Mouse (Mus musculus) spleen, adult 12 weeks (tissue): ENCODE results near the gene Add1.
"Not testable (repeated sequence)": the region's sequence is repeated elsewhere in the genome, so short reads cannot be mapped to it uniquely, and the experiment has no call there.

Experiments
- DNase-seq: peaks from one replicate; pipeline ENCODE4 v3.0.0; 2022; ENCODE audit warnings: low spot score

Gene Add1

DNA sequence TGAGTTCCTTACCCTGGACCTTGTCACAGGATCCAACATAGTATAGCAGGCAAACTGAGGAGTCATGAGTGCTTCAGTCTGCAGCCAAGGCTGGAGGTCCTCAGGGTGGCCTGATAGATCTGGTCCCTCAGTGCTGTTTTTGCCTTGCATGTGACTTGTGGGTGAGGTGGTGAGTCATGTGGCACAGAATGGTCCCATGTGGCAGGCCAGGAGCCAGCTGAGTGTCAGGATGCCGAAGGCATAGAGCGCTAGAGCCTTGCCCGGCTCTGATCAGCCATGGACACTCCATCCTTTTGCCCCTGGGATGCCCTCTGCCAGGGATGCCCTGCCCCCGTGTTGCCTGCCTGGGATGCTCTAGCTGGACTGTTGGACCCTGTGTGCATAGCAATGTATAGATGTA is 21.6 kb upstream of the Add1 start:
- DNase-seq = no peak

GRCm38 (mm10) chr5:34563854-34564253 is 9.6 kb upstream of the Add1 start:
- DNase-seq = no peak

GRCm38 (mm10) chr5:34564291-34564690 is 9.2 kb upstream of the Add1 start:
- DNase-seq = no peak

DNA sequence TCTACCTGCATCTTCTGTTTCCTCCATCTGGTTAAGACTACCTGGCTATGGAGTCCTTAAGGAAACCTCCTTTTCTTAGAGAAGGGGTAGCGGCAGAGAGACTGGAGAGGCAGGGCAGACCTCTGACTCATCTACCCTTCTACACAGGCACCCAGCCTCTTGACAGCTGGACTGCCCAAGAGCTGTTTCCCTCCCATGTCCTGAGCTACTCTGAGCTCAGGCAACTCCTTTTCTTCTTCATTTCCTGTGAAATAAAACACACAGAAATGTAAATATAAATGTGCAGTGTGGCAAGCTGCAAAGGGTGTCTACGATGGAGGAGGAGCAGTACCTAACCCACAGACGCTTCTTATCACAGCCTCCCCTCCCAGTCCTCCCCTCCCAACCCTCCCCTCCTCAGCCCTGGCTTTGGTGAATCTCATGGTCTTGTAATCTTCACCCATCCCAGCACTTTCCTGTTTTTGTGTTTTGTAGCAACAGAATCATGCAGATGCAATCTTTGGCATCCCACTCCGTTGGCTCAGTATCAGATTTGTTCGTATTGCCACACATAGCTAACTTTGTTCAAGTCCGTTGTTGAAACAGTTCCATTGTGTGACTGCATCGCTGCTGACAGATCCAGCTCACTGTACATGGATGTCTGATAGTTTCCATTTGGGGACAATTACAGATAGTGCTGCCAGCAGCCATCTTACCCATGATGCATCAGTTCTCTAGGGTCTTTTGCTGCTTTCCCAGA is 7.8 kb upstream of the Add1 start:
- DNase-seq = no peak

- DNase-seq = no peak
Observed at GRCm38 (mm10) chr5:34571551-34571950, 1.9 kb upstream of the Add1 start.

DNA sequence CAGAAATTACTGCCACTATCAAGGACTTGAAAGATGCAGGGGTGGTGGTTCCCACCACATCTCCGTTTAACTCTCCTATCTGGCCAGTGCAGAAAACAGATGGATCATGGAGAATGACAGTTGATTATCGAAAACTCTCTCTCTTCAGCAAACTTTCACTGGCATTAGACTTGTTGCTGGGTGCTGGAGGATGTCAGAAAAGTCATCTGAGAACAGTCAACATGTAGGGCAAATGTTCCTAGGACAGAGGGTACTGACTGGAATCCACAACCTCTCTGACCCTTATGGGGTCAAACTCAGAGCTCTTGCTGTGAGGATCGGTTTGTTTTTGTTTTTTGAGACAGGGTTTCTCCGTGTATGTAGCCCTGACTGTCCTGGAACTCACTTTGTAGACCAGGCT is 896 bp upstream of the Add1 start:
- DNase-seq = not testable (repeated sequence)

DNA sequence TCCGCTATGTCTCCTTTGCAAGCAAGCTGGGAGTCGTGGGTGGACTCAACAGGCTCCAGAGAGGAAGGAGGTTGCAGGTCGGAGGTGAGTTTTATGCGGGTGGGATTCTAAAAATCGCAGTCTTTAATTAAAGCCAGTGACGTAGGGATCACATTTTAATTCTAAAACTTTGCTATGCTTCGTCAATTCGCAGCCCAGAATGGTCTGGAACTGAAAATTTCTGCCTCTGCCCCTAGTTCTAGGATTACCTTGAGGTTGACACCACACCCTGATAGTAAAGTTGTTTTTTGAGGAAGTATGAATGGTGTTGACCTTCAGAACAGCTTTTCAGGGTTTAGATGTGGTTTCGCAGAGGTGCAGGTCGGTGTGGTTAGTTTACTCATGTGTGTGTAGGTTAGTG is 1.3 kb downstream of the Add1 start:
- DNase-seq = no peak

GRCm38 (mm10) chr5:34576286-34576685 is 2.8 kb downstream of the Add1 start:
- no peak for DNase-seq

GRCm38 (mm10) chr5:34578038-34578655 is 4.7 kb downstream of the Add1 start:
- no peak for DNase-seq

- DNase-seq = no peak
Observed at GRCm38 (mm10) chr5:34579377-34579776, 5.9 kb downstream of the Add1 start.

DNA sequence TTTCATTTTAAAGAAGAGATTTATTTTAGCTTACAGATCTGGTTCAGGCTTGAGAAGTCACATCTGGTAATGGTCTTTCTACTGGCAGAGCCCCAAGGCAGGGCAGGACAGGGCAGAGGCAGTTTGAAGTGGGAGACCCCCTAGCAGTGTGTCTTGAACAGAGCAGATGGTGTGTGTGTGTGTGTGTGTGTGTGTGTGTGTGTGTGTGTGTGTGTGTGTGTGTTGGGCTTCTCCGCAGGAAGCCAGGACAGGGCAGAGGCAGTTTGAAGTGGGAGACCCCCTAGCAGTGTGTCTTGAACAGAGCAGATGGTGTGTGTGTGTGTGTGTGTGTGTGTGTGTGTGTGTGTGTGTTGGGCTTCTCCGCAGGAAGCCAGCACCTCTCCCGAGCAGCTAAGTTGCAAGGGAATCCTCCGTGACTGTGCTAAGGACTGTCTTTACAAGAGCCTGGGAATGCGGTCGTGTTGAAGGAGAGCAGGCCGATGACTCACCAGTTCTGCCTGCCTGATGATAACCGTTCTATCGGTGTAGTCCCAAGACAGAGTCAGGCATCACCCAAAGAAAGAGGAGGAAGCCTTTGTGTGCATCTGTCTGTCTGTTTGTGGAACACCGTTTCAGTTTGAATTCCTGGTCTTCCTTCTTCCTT is 8.3 kb downstream of the Add1 start:
- peak; percentile 51 for DNase-seq

DNA sequence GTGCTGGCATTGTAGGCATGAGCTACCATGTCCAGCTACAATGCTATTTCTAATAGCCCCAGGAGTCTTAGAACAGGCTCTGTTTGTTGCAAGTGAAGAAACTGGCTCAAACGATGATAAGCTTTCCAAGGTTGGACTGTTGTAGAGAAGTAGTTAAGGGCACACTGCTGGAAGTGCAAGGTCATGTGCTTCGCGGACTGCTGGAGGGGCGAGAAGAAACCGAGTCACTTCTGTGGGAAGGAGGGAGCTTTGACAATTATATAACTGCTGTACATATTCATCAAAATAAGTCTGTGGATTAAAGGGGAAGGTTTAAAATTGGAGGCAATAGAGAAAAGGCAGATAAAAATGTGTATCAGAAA is 8.8 kb downstream of the Add1 start:
- no peak for DNase-seq

DNA sequence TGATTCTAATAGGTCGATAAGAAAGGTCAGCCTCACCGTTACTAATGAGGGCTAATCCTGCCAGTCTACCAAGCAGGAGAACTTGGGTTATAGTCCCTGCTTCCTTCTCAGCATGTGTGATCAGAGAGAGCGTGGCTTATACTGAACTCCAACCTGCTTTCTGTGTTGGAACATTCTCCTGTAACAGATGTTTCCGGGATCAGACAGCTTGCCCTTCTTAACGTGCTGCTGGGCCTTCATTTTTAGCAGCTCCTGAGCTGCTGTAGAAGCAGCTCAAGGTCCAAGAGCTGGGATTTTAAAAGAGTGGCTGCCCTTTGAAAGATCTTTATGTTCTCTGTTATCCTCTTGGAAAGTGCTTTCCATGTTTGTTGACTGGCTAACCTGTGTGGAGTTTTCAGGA is 11.8 kb downstream of the Add1 start:
- no peak for DNase-seq

DNA sequence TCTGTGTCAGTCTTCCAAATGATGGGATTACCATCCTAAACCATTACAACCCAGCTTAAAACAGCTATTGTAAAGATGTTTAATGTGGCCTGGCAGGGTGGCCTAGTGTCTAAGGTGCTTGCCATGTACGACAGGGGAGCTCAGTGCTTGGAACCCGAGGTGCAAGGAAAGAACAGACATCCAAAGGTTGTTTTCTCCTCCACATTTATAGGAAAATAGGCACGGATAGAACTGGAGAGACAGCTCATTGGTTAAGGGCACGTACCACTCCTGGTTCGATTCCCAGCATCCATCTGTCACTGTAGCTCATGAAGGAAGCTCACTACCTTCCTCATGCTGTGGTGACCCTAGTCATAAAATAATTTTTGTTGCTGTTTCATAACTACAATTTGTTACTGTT is 14.4 kb downstream of the Add1 start:
- DNase-seq = no peak

DNA sequence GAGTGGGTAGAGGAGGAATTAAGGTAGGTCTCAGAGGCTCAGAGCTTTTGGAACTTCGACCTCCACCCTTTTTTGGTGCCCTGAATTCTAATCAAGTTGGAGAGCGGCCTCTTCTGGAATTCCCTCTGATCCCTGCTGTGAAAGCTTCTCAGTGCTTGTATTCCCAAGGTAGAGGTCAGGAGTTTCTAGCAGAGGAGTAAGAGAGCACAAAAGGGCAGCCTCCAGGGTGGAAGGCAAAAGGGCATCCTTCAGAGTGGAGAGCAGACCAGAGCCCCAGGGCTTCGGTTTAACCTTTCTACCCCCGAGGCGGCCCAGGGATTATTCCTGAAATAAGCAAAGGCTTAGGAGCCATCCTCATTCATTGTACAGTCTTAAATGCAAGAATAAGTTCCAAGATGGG is 16.6 kb downstream of the Add1 start:
- DNase-seq = no peak

DNA sequence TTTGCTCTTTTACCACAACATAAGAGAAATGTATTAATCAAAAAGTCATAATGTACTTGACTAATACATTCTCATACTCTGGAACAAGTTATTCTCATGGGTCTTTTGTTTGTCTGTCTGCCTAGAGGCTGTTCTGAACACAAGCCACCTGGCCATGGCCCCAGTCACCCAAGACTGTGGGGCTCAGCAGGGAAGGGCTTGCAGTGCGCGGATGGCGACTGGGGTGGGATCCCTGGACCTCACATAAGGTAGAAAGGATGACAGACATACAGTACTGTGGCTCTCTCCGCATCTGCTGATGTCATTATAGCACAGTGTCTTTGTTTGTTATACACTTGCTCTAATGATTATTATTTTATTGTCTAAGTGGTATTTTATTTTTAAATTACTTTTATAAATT is 17.2 kb downstream of the Add1 start:
- DNase-seq = no peak

DNA sequence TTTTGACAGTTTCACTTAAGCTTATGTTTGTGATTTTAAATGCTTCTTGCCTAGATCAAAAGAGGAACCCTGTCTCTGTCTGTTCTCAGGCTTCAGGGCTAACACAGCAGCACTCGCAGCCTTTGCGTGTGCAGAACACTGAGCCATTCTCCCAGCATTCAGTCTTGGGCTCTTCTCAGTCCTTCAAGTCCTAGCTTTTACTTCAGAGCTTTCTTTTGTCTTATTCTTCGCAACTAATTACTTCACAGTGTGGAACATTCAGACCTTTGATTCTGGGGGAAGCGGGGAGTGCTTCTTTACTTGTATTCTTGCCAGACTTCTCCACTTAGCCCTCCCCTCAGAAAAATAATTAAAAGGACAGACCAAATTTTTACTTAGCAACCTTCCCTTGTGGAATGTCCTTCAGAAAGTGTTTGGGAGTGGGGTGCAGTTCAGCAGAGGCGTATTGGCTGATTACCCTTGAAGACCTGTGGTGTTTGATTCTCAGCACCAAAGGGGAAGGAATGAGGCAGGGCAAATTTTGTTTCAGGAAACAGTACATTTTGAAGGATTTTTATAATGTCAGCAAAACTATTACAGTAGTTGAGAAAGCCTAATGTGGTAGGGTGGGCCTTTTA is 18.0 kb downstream of the Add1 start:
- no peak for DNase-seq

DNA sequence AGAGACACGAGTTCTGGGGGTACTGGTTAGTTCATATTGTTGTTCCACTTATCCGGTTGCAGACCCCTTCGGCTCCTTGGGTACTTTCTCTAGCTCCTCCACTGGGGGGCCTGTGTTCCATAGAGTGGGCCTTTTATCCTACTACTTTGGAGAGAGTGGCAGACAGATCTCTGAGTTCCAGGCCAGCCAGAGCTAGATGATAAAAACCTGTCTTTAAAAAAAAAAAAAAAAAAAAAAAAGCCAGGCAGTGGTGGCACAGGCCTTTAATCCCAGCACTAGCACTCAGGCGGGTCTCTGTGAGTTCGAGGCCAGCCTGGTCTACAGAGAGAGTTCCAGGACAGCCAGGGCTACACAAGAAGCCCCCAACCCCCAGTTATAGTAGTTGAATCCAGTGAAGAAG is 18.8 kb downstream of the Add1 start:
- not testable (repeated sequence) for DNase-seq

DNA sequence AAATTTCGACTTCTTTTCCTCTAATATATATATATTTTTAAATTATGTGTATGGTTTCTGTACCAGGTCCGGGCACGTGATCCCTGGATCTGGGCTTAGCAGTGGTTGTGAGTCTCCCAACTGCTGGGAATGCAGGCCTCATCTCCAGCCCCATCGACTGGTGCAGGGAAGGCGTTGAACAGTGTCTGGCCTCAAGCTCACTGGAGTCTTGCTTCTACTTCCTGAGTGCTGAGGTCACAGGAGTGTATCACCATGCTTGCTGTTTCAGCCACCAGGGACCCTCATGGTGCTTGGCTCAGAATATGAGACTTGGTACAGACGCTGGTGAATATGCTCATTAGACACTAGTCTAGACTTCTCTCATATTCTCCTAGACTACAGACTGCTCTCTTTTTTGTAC is 19.2 kb downstream of the Add1 start:
- DNase-seq = no peak

GRCm38 (mm10) chr5:34593202-34593727 is 19.8 kb downstream of the Add1 start:
- no peak for DNase-seq

GRCm38 (mm10) chr5:34604576-34604975 is 31.1 kb downstream of the Add1 start:
- no peak for DNase-seq

DNA sequence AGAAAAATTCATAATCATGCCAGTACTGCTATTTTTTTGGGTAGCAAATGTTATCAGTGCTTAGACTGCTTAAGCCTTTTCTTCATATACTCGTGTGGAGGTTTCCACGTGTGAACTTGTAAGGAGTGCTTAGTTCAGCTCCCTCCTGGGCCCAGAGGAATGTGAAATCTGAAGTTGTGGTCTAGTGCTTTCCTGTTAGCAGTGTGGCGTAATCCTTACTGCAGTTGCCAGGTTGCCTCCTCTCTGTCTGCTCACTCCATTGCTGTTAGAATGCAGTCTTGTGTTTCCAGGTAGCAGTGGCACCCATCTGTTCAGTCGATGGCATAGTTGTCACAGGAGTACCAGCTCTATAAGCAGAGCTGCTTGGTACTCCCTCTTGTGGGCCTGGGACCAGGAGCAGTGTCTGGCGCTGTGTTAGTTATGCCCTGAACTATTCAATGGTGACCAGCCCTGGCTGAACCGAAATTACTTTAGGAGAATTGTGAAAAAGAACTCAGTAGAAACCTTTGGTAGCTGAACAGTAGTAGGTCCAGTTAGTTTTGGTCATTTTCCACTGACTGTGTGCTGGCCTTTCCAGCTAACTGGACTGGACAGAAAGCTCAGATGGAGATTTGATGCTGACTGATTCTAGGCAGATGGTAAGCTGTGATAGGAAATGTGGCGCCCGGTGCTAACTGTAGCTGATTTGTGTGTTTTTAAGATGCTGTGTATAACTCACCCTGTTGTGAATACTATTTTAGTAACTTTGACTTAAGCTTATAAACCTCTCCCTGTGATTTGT is 33.8 kb downstream of the Add1 start:
- no peak for DNase-seq
